Mouse (Mus musculus) hindbrain, embryonic 10.5 days (tissue): ENCODE measurements at regions not wholly inside any gene's neighbourhood (a gene's known extent, or its start where the extent isn't known, plus 50 kb on each side); places are given as distances from the start of the nearest gene placed in this dataset.
A peak's percentile ranks its signal among the peaks of the same experiment; 100 is the strongest.

Experiments
- DNase-seq: peaks from one replicate; pipeline ENCODE4 v3.0.0-alpha.2; 2017; ENCODE audit warnings: low spot score
- H3K27ac ChIP-seq: fragments of 300-500 bp; sonication (generic); 2 replicates; pipeline ENCODE4 v1.5.1; 2016; ENCODE audit warnings: mild to moderate bottlenecking, moderate library complexity
- H3K27me3 ChIP-seq: fragments of 300-500 bp; sonication (generic); 2 replicates; pipeline ENCODE4 v1.6.1; 2016; ENCODE audit warnings: mild to moderate bottlenecking; ENCODE audit not compliant: poor library complexity, insufficient read depth, severe bottlenecking
- H3K36me3 ChIP-seq: fragments of 300-500 bp; sonication (generic); 2 replicates; pipeline ENCODE4 v1.6.1; 2016; ENCODE audit warnings: mild to moderate bottlenecking, moderate library complexity
- H3K4me1 ChIP-seq: fragments of 300-500 bp; sonication (generic); replicated peaks from 2 replicates; pipeline ENCODE4 v1.6.1; 2016; ENCODE audit warnings: mild to moderate bottlenecking
- H3K4me3 ChIP-seq: fragments of 300-500 bp; sonication (generic); 2 replicates; pipeline ENCODE4 v1.5.1; 2016; ENCODE audit warnings: mild to moderate bottlenecking, moderate library complexity
- H3K9me3 ChIP-seq: fragments of 300-500 bp; sonication (generic); 2 replicates; pipeline ENCODE4 v1.6.1; 2016; ENCODE audit warnings: mild to moderate bottlenecking, moderate library complexity
- WGBS: fragments of 180-500 bp; shearing (Covaris S2); methylation state at CpG from one replicate; pipeline ENCODE4 v1.1.7; 2016; 5-methylcytosine and 5-hydroxymethylcytosine counted together

DNA sequence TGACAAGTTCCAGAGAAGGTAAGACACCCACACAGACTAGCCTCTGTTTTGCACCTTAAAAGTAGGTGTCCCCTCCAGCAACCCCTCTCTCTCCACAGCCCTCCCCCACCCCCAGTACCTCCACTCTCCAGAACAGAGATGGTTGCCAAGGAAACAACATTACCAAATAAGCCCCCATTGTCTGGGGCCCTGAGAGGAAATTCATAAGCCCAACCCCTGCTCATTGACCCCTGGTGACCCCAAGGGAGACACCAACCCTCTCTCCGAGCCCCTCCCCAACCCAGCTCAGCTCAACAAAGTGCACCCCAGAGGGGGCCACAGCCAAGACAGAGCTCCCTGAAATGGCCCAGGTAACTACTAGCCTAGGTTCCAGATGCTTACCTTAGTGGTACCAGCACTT lies 96.3 kb downstream of the Cryba4 start:
- H3K4me3 ChIP-seq = no peak overlapping the region
- no peaks in the 10 kb centered on the region for H3K9me3 ChIP-seq
- no peaks in the 10 kb centered on the region for H3K36me3 ChIP-seq
- peak; percentile 47 for DNase-seq
- peaks cover 56% of the 10 kb centered on the region for H3K4me1 ChIP-seq
- H3K27me3 ChIP-seq = peaks cover 42% of the 10 kb centered on the region
- 0% methylated on average over 1 of the region's 1 CpGs for WGBS
- H3K27ac ChIP-seq = peak overlapping the region; percentile 73; the same call in 1 of the 2 replicates

- DNase-seq = no peak
- H3K36me3 ChIP-seq = no peaks in the 10 kb centered on the region
- 44% methylated on average over 11 of the region's 11 CpGs for WGBS
- no peak overlapping the region for H3K4me3 ChIP-seq
- peak overlapping the region; percentile 84 for H3K27ac ChIP-seq
- no peaks in the 10 kb centered on the region for H3K9me3 ChIP-seq
- peaks cover 57% of the 10 kb centered on the region for H3K4me1 ChIP-seq
- peaks cover 21% of the 10 kb centered on the region; the same call in 1 of the 2 replicates for H3K27me3 ChIP-seq
These were observed 85.7 kb downstream of the Cryba4 start for GRCm38 (mm10) chr5:112166410-112167175.

DNA sequence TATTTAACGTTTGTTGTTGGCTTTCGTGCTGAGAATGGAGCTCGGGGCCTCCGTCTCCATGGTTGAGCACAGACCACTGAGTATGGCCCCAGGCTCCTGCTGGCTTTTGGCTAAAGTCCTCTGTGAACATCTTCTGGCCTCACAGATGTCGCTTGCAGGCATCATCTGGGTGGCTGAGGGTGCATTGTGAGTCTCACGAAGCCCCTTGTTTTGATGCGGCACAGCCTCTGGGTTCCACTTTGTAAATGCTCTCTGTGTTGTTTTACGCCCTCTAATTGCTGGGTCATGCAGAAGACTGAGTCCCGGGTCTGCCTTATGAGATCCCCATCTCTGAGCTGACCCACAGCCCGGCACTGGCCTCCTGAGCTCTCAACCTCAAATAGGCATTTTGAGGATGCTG lies 84.5 kb downstream of the Cryba4 start:
- WGBS = 45% methylated on average over 10 of the region's 10 CpGs
- DNase-seq = no peak
- Histone ChIP-seq H3K9me3 (no peaks in the 10 kb centered on the region), H3K4me1 (peaks cover 50% of the 10 kb centered on the region), H3K27ac (0 out of 2 replicates have a peak overlapping the region, but pooled peaks have one; percentile 23), H3K27me3 (peaks cover 11% of the 10 kb centered on the region; the same call in 1 of the 2 replicates), H3K4me3 (no peak overlapping the region), H3K36me3 (no peaks in the 10 kb centered on the region)

- H3K36me3 ChIP-seq = no peaks in the 10 kb centered on the region
- no peaks in the 10 kb centered on the region for H3K27me3 ChIP-seq
- peaks cover 52% of the 10 kb centered on the region for H3K4me1 ChIP-seq
- DNase-seq = no peak
- WGBS = 80% methylated on average over 2 of the region's 2 CpGs
- H3K27ac ChIP-seq = peak overlapping the region; percentile 17; the same call in 1 of the 2 replicates
- H3K4me3 ChIP-seq = no peak overlapping the region
- no peaks in the 10 kb centered on the region for H3K9me3 ChIP-seq
These were observed 81.0 kb downstream of the Cryba4 start for GRCm38 (mm10) chr5:112171325-112171724.

DNA sequence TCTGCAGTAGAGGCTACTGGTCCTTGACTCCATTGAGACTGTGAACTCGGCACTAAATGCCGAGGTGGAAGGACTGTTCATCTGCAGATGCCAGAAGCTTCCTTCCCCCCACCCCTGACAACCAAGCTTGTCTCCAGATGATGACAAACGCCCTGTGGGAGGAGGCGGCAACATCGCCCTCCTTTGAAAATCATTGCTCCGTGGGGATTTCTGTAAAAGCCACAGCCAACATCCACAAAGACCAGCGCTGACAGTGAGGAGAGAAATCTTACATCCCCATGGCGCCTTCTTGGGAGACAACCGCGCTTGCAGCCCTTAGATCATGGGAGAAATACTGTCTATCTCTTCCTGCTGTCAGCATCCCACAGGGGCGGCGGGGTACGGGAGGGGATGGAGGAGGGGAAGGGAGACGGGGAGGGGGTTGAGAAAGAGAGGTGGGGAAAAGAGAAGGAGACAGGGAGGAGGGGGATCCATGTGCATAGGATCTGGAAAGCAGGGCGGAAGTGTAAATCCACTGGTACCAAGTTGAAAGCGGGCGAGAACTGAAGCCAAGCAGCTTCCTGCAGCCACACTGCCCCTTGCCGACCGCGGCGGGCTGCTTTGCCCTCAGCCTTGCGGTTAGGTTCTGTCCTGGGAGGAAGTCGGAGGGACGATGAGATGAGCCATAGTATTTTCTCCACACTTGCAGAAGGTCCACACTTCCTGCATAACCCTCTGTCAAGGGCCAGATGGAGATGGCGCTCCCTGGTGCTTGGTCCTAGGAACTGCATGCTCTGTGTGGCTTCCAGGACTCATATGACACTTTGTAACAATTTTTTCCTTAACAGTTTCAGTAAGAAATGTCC lies 72.9 kb downstream of the Cryba4 start:
- Histone ChIP-seq H3K4me3 (peak overlapping the region; percentile 48), H3K27ac (peak overlapping the region; percentile 80)

GRCm38 (mm10) chr5:112182775-112183174 lies 69.5 kb downstream of the Cryba4 start:
- WGBS = 37% methylated on average over 8 of the region's 8 CpGs
- H3K27ac ChIP-seq = 0 out of 2 replicates have a peak overlapping the region, but pooled peaks have one; percentile 6
- H3K27me3 ChIP-seq = peaks cover 13% of the 10 kb centered on the region
- peaks cover 46% of the 10 kb centered on the region for H3K4me1 ChIP-seq
- no peaks in the 10 kb centered on the region for H3K9me3 ChIP-seq
- no peak overlapping the region for H3K4me3 ChIP-seq
- DNase-seq = peak; percentile 57
- H3K36me3 ChIP-seq = no peaks in the 10 kb centered on the region

More for the DNA sequence above, 72.9 kb downstream of the Cryba4 start:
- peaks cover 7% of the 10 kb centered on the region; the same call in 1 of the 2 replicates for H3K27me3 ChIP-seq
- peak; percentile 76 for DNase-seq
- 23% methylated on average over 25 of the region's 25 CpGs for WGBS
- H3K4me1 ChIP-seq = peaks cover 64% of the 10 kb centered on the region
- no peaks in the 10 kb centered on the region for H3K9me3 ChIP-seq
- H3K36me3 ChIP-seq = no peaks in the 10 kb centered on the region

DNA sequence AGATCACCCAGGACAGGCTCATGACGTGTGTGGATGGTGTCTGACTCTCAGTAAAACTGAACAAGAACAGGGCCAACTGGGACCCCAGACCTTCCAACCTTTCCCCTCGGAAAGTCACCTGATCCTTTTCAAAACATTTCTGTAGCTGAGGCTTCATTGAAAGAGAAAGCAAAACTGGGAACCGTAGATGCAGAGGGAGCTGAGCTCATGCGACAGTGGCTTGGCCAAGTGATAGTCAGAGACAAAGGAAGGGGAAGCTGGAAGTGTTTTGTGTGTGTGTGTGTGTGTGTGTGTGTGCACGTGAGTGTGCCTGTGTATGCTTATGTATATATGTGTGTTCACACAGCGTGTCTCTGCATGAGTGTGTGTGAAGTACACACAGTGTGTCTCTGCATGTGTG lies 56.7 kb downstream of the Cryba4 start:
- H3K27ac ChIP-seq = no peak overlapping the region
- DNase-seq = no peak
- 69% methylated on average over 6 of the region's 6 CpGs for WGBS
- no peaks in the 10 kb centered on the region for H3K9me3 ChIP-seq
- H3K4me3 ChIP-seq = no peak overlapping the region
- peaks cover 19% of the 10 kb centered on the region for H3K4me1 ChIP-seq
- no peaks in the 10 kb centered on the region for H3K27me3 ChIP-seq
- no peaks in the 10 kb centered on the region for H3K36me3 ChIP-seq
